Mouse (Mus musculus) small intestine, adult 2 months (tissue): ENCODE results near the gene Olfr172. TPM values are rescaled to one million over a fixed set of nuclear protein-coding genes. Genes with fewer than 3 reads are reported as not detected.

Source experiments
- H3K27ac ChIP-seq: fragments of 200-500 bp; 2 replicates; pipeline ENCODE4 v1.5.1; 2012; ENCODE audit warnings: low read depth, low read length, control low read depth, inconsistent platforms; ENCODE audit not compliant: insufficient read depth
- H3K27me3 ChIP-seq: fragments of 200-500 bp; 2 replicates; pipeline ENCODE4 v1.6.1; 2012; ENCODE audit warnings: mild to moderate bottlenecking, moderate library complexity, low read length, inconsistent platforms; ENCODE audit not compliant: control insufficient read depth, insufficient read depth
- H3K36me3 ChIP-seq: fragments of 200-500 bp; 2 replicates; pipeline ENCODE4 v1.6.1; 2012; ENCODE audit warnings: mild to moderate bottlenecking, low read length, control low read depth, inconsistent platforms; ENCODE audit not compliant: control insufficient read depth, insufficient read depth
- H3K4me1 ChIP-seq: fragments of 200-500 bp; 2 replicates; pipeline ENCODE4 v1.6.1; 2012; ENCODE audit warnings: low read length, inconsistent platforms, mixed read lengths; ENCODE audit not compliant: control insufficient read depth, insufficient read depth, insufficient read length
- H3K4me3 ChIP-seq: fragments of 200-500 bp; 2 replicates; pipeline ENCODE4 v1.5.1; 2012; ENCODE audit warnings: low read depth, mild to moderate bottlenecking, control low read depth, inconsistent platforms, low read length, moderate library complexity
- CTCF ChIP-seq: fragments of 200-500 bp; IDR thresholded peaks from 2 replicates; pipeline ENCODE4 v1.5.1; 2012; ENCODE audit warnings: low read depth, mild to moderate bottlenecking, control low read depth, inconsistent platforms, low read length, moderate library complexity, mixed read lengths; ENCODE audit not compliant: insufficient replicate concordance, insufficient read length; ENCODE audit errors: extremely low read depth
- POLR2A ChIP-seq: fragments of 200-500 bp; IDR thresholded peaks from 2 replicates; pipeline ENCODE4 v1.6.1; 2012; ENCODE audit warnings: low read depth, mild to moderate bottlenecking, control low read depth, inconsistent platforms, low read length, moderate library complexity
- WGBS: fragments of 180-500 bp; shearing (Covaris S2); methylation state at CpG from one replicate; pipeline ENCODE4 v1.1.7; 2018; 5-methylcytosine and 5-hydroxymethylcytosine counted together
- polyA plus RNA-seq: library from polyadenylated mRNA; depleted of rRNA; stranded (reverse); fragments of >200 nt; gene quantifications from 2 replicates; pipeline ENCODE4 v1.2.3, GENCODE M21; 2012; rRNA removed

Gene Olfr172
- polyA plus RNA-seq: not detected in 2 replicates

DNA sequence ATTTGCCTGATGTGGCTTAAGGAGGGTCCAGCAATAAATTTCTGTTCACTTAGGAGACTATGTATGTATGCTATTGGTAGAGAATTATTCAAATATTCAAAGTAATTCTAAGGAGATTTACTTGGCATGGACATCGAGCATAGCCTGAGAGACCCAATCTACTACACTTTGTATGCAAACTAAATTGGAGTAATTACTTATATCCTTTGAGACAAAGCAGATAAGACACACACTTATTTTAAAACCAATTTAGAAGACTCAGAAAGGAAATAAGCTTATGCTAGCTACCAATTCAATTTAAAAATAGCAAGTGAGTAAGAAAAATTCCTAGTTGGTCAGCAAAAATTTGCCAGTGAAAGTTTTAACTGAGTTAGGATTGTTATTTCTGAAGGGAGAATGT is at the start of gene Olfr172:
Gene Olfr172 (minus strand): TSS at position 101 of the 400 bp plus-strand sequence.
- 72% methylated on average over 1 of the region's 1 CpGs for WGBS
- H3K4me3 ChIP-seq: no peak within 1 kb of the TSS
- no peaks in the 10 kb centered on the region for H3K4me1 ChIP-seq
- H3K27me3 ChIP-seq: no peaks in the 10 kb centered on the region
- TF ChIP-seq CTCF (no peak), POLR2A (no peak)
- H3K27ac ChIP-seq: no peak within 1 kb of the TSS
- no peaks in the 10 kb centered on the region for H3K36me3 ChIP-seq

DNA sequence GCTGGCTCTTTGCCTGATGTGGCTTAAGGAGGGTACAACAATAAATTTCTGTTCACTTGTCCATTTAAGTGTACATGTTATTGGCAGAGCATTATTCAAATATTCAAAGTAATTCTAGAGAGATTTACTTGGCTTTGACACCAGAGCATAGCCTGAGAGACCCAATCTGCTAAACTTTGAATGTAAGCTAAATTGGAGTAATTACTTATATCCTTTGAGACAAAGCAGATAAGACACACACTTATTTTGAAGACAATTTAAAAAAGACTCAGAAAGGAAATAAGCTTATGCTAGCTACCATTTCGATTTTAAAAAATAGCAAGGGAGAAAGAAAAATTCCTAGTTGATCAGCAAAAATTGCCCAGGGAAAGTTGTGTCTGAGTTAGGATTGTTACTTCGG is 37.2 kb upstream of the Olfr172 start, which contains the start of gene Olfr173:
Gene Olfr173 (minus strand): TSS at position 101 of the 400 bp plus-strand sequence.
- no peaks in the 10 kb centered on the region for H3K27me3 ChIP-seq
- 68% methylated on average over 2 of the region's 2 CpGs for WGBS
- TF ChIP-seq CTCF (no peak), POLR2A (no peak)
- no peak within 1 kb of the TSS for H3K27ac ChIP-seq
- no peaks in the 10 kb centered on the region for H3K36me3 ChIP-seq
- no peaks in the 10 kb centered on the region for H3K4me1 ChIP-seq
- no peak within 1 kb of the TSS for H3K4me3 ChIP-seq

DNA sequence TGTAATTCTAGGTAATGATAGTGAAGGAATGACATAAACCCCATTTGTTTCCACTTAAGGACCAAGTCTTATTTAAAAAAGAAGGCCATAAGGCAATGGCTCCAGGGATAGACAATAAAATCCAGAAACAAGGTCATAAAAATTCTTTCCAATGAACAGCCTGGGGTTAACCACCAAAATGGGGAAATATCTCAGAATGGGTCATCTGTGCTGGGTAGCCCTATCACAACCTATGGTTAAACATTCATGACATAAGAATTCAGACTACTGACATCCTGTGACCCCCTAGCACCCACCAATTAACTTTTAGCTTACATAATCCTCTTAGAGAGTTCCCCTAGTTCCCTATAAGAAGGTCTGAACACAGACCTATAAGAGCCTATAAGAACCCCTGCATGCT is 6.8 kb downstream of the Olfr172 start:
- TF ChIP-seq CTCF (no peak), POLR2A (no peak)
- Histone ChIP-seq H3K36me3 (no peaks in the 10 kb centered on the region), H3K27me3 (no peaks in the 10 kb centered on the region), H3K4me1 (no peaks in the 10 kb centered on the region), H3K27ac (no peak overlapping the region), H3K4me3 (no peak overlapping the region)

- WGBS: 9% methylated on average over 1 of the region's 1 CpGs
- Histone ChIP-seq H3K27ac (no peak overlapping the region), H3K4me1 (no peaks in the 10 kb centered on the region), H3K27me3 (no peaks in the 10 kb centered on the region), H3K4me3 (no peak overlapping the region), H3K36me3 (no peaks in the 10 kb centered on the region)
- TF ChIP-seq CTCF: no peak
- no peak for TF ChIP-seq POLR2A
Observed at GRCm38 (mm10) chr16:58751314-58751713, 11.7 kb downstream of the Olfr172 start.

DNA sequence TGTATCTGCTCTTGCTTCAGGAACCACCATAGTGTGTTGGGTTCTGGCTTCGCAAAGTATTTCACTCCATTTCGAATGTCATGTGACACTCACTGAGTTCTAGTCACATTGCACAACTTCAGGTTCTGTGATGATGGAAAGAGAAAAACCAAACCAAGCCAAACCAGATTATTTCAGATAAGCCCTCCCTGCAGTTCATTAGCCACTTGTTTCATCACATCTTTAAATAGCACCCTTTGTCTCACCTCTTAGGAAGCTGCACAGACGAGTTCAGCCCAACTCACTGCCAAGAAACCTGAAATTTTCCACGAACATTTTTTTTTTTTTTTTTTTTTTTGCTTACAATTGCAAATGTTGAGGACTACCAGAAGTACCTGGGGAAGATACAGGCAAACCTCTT is 16.3 kb downstream of the Olfr172 start:
- Histone ChIP-seq H3K27me3 (no peaks in the 10 kb centered on the region), H3K36me3 (peaks cover 2% of the 10 kb centered on the region; the same call in 1 of the 2 replicates), H3K27ac (no peak overlapping the region), H3K4me1 (no peaks in the 10 kb centered on the region), H3K4me3 (no peak overlapping the region)
- TF ChIP-seq CTCF: no peak
- TF ChIP-seq POLR2A: no peak
- WGBS: 66% methylated on average over 4 of the region's 4 CpGs

GRCm38 (mm10) chr16:58740751-58741150 is 22.2 kb downstream of the Olfr172 start:
- H3K27me3 ChIP-seq: no peaks in the 10 kb centered on the region
- H3K27ac ChIP-seq: no peak overlapping the region
- WGBS: 93% methylated on average over 5 of the region's 5 CpGs
- peaks cover 3% of the 10 kb centered on the region; the same call in 1 of the 2 replicates for H3K36me3 ChIP-seq
- no peak for TF ChIP-seq POLR2A
- TF ChIP-seq CTCF: no peak
- H3K4me1 ChIP-seq: no peaks in the 10 kb centered on the region
- H3K4me3 ChIP-seq: no peak overlapping the region

GRCm38 (mm10) chr16:58738800-58739199 is 24.2 kb downstream of the Olfr172 start:
- H3K36me3 ChIP-seq: peaks cover 11% of the 10 kb centered on the region
- WGBS: 94% methylated on average over 1 of the region's 1 CpGs
- H3K27me3 ChIP-seq: no peaks in the 10 kb centered on the region
- no peak overlapping the region for H3K4me3 ChIP-seq
- H3K4me1 ChIP-seq: no peaks in the 10 kb centered on the region
- no peak overlapping the region for H3K27ac ChIP-seq
- TF ChIP-seq CTCF: no peak
- TF ChIP-seq POLR2A: no peak
